Mouse (Mus musculus) layer of hippocampus, adult 8-10 months (tissue): ENCODE measurements around the gene Pan2. TPM values are rescaled to one million over a fixed set of nuclear protein-coding genes. Genes with fewer than 3 reads are reported as not detected.

Source experiments
- DNase-seq, 2 experiments: peaks; one replicate each; pipeline ENCODE4 v3.0.0; 2022; ENCODE audit warnings: low spot score in 2 of 2
- total RNA-seq, 4 experiments: library from RNA; stranded (reverse); gene quantifications; 2 replicates each; pipeline ENCODE4 v1.2.4; 2022

The Pan2 gene
- total RNA-seq, 4 experiments from 2014 or later: 14.6 to 16.3 (median 15.5) TPM

DNA sequence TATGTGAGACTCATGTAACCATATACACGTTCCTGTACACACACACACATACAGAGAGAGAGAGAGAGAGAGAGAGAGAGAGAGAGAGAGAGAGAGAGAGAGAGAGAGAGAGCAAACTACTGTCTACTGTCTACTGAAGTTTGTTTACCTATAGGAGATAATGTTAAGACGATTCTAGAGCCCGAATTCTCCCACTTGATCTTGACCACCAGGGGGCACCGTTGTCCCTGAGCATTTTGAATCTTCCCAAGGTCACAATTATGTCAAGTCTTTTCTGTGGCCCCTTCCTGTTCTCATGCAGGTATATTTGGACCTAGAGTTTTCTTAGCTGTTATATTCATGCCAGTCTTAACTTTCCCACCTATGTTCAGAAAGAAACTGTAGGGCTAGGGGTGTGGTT lies 32.4 kb downstream of the Pan2 start:
- peak in 1 of 2 experiments; percentile 68 for DNase-seq

DNA sequence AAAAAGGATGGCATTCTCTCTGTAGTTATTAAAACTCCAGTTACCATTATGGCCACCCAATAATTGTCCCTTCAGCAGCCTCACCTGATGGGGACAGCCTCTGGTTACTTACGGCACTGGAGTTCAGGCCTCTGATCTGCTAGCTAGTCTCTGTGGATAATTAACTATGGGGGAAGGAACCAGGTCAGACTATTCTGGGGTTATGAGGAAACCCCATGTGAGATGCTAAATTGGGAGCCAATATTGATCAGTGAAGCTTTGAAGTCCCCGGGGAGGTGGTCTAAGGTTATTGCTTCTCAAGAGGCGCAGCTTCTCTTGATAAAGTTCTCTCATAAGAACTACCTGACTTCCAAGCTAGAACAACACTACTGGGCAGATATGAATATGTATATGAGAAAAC lies 33.1 kb downstream of the Pan2 start:
- DNase-seq: no peak

DNA sequence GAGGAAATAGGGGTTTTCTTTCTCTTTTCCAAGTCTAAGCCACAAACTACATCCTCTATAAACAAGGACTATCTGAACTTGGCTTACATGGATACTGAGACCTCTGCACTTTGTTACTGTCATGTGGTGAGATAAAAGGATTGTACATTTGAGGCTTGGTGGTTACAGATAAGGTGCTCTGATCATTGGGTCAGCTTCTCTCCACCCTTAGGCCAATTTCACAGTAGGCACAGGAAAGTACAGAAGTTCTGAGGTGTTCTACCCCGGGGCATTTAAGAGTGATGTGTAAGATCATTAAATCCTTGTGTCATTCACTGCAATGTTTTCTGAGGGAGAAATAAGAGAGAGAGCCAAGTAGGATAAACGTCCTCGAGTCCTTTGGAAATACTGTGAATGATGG lies 33.5 kb downstream of the Pan2 start:
- DNase-seq: no peak

DNA sequence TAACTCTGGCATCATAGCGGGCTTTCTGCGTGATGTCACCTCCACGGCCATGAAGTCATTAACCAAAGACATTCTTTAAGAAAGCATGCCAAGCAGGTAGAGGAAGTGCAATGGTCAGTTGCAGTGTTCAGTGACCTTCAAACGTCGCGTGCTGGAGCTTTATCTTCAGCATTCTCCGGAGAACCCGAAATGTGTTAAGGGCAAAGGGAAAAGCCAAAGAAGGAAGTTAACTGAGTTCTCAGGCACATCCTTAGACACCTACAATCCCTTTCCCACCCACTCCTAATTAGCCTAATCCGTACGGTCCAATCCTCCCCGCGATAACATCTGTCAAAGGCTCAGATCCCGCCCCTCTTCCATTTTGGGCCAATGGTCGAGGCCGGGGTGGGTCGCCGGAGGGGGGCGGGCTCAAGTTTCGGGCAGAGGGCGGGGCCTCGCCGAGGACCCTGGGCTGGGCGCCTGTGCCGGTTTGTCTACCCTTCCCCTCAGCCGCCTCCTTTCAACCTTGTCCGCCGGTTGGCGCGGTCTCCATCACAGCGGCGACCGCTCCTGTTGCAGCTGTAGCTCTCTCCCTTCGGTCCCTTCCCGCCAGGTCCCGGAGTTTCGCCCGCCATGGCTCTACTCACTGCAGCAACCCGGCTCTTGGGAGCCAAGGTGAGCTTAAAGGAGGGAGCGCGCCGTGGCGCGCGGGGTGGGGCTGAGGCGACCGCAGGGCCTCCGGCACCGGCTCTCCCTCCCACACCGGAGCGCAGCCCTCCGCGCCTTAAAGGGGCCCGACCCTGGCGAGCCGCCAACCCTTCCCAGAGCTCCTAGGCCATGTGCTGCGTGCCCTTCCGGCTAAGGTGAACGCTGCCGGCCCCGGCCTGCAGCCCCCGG lies 34.4 kb downstream of the Pan2 start, which contains the start of gene Cs:
Cs (plus strand) TSS at position 429 of the 876 bp plus-strand sequence.
- peak; percentile 94 to 95 for DNase-seq

DNA sequence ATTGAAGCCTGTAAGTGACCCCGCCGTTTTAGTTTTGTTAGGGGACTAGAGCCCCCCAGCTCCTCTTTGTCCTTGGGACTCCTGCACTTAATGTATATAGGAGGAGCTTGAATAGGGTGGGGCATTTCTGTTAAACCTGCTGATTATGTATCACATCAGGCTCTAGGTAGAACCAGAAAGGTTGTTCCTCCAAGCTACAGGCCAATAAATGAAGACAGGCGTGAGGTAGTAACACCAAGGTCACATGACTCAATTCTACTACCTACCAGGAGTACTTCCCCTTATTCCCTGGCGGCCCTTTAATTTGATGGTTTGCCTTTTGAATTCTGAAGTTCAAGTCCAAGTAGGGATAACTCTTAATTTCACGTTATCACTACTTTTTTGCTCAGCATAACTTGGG lies 35.3 kb downstream of the Pan2 start:
- no peak for DNase-seq

DNA sequence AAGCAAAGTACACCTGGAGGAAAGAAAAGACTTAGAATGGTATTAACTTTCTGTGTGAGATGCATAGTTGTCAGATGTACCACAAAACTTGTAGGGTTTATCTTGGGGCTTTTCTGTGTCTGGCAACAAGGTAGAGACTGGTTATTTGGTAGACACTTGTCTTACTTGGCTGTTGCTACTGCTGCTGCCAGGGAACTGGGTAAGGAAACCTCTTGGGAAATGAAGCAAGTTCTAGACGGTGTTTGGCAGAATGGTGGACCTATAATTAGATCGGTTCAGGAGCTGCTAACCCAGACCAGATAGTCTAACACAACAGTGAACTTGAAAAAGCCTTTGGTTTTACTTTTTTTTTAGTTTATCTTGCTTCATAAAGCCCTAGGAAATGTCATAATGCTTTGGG lies 35.8 kb downstream of the Pan2 start:
- no peak for DNase-seq

DNA sequence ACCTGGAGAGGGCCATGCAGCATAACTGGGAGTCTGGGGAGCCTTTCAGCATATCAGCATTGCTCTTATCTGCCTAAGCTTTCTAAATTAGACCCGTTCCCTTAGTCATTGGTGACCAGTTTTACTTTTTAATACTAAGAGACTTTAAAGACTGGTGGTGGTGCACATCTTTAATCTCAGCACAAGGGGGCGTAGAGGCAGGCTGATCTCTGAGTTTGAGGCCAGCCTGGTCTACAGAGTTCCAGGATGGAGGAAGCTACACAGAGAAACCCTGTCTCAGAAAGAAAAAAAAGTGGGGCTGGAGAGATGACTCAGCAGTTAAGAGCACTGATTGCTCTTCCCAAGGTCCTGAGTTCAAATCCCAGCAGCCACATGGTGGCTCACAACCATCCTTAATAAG lies 37.1 kb downstream of the Pan2 start:
- no peak for DNase-seq

DNA sequence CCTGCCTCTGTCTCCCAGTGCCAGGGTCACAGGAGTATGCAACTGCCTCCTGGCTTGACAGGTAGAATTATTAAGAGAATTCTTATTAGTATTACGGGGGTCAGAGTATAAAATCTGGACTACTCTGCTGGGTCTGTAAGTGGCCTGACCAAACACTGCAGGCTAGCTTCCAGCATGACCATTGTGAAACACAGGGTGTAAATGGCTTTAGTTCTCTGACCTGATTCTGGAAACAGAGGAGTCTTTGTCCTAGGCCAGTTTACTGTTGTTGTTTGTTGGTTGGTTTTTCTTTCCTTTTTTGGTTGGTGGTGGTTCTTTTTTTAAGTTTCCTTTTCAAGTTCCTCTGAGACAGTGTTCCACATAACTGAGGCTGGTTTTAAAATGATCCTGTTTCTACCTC lies 40.3 kb downstream of the Pan2 start:
- DNase-seq: no peak

DNA sequence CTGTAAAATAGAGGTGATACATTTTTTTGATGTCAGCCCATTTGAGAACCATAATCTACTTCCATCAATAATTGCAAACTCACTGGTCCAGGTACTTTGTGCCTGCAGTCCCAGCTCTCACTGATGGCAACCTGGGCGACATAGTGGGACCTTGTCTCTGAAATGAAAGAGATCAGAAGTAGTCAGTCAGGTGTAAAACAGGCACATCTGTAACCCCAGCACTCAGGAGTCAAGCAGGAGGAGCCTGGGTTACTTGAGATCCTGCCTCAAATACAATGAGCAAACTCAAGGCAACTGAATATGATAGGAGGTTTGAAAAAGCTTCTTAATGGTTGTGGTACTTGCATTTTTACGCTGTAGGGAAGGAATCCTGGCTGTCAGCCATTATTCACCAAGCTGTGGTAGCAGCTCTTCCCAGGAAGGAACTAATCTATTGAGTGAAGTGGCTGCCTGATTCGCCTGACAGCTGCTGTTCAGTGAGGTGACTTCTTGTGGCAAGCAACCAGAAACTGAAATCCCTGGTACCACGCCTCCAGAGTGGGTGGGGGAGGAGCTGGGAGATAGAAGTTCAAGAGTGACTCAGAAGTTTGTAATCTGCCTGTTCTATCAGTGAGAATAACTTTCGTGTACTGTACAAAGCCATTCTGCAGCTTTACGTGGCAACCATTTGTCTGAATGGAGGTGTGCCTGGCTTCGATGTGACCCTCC lies 41.6 kb downstream of the Pan2 start:
- peak; percentile 62 to 67 for DNase-seq

DNA sequence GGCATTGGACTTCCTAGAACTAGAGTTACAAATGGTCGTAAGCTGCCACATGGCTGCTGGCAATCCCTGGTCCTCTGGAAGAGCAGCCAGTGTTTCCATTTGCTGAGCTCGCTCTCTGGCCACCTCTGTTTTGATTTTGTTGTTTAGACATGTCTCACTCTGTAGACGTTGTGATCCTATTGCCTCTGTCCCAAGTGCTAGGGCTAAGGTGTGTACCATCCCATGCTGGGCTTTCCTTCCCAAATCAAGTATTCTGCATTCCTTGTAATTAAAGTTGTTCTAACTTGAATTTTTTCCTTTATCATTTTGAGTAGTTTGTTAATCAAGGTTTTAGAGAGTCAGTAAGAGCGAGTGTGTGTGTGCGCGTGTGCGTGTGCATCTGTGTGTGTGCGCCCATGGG lies 44.4 kb downstream of the Pan2 start:
- no peak for DNase-seq

DNA sequence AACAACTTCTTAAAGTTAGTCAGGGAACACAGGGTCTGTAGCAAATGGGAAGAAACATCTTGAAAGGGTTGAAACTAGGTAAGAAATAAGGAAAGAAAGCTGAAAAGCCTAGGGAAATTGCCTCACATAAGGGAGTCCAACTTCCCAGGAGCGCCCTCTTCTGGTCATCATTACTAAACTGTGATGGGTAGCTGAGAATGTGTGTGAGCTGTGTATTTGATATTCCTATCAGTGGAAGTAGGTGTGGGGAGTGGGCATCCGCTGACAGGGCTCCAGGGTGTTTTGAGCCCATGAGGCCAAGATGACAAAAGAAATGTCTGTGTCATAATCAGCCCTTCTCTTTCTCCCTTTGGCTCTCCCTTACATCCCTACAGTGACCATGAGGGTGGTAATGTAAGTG lies 55.7 kb downstream of the Pan2 start:
- peak in 1 of 2 experiments; percentile 45 for DNase-seq

DNA sequence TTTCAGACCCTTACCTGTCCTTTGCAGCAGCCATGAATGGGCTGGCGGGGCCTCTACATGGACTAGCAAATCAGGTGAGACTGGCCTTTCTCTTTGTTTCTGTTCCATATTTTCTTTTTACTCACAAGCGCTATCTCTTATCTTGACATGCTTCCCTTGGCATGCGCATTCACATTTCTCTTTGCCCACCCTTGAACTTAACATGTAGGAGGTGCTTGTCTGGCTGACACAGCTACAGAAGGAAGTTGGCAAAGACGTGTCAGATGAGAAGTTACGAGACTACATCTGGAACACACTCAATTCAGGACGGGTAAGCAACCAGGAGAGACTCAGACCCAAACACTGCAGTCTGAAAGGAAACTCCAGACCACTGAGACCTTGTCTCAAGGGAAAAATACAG lies 56.1 kb downstream of the Pan2 start:
- DNase-seq: no peak

DNA sequence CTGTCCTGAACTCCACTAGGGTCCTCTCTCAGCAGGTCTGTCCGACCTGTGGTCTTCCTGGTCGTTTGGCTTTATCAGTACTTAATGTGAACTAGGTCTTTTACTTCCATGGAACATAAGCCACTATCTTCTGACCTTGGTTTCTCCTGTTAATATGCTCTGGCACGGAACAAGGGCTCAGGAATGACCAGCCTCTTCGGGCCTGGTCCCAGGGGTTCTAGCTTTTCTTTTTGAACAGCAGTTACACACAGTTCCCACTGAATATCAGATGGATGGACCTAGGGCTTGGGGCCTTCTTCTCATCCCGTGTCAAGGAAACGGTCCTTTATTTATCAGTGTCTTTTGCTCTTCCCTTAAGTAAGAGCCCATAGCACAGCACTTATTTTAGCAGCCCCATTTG lies 58.7 kb downstream of the Pan2 start:
- no peak for DNase-seq

DNA sequence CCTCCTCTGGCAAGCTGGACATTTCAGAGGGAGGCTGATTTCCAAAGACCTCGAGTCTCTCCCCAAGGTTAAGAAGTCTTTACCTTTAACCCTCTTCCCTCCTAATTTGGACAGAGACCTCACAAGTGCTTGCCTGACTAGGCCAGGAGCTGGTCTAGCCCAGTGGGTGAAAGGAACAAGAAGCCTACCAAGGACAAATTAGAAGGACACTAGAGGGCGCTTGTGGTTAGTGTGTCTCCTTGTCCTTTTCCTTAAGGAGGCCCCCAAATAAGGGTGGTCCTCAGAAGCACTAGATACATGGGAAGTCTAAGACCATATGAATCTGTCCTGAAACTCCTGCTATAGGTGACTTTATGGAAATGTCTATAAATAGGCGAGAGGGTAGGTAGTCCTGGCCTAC lies 59.4 kb downstream of the Pan2 start:
- DNase-seq: no peak

DNA sequence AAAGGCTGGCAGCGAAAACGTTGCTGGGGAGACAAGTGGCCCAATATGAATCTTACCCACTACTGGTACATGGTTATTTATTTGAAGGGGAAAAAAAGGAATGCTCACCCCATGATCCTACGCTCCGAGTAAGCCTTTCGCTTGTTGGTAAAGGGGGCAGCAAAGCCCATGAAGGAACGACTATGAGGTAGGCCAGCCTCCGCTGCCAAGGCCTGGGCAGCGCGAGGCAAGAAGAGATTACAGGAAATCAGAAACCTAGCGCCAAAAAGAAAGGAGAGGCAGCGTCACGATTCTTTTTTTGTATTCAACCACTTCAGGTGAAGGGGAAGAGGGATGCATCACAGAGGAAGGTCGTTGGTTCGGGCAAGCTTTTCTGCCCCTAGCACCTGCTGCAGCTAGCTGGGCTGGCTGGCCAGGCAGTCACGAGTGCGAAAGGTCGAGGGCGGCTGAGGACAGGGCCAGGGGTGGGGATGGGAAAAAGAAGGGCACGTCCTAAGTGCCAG lies 64.8 kb downstream of the Pan2 start:
- DNase-seq: no peak

DNA sequence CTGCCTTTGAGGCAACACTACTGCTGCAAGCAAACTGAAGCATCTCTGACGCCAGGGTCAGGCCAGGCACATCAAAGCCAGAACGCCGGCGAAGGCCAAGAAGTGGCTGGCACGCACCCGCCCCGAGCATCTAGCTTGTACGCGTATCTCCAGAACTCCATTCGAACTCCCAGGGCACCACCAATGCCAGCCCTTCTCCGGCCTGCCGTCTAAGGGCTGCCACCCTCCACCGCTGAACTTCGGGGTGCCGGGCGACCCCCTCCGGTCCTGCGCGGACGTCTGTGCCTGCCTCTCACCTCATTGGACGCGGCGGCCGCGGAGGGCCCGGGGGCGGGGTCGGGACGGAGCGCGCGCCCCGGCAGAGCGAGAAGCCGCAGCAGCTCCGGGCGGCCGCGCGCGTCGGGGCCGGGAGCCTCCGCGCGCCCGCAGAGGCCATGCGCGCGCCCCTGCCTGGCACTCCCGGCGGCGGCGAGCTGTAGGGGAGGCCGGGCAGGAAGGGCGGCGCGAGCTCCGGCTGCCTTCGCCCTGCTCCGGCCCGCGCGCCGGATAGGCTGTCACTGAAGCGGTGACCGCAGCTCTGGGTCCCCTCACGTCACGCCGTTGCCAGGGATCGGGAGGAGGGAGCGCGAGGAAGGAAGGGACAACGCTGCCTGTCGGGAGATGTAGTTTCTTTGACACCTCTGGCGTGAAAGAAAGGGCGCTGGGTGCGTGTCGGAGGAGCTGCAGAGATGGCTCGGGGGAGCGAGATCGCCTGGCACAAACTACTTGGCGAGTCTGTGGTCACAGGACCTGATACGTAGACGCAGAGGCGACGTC lies 65.5 kb downstream of the Pan2 start, which contains the start of gene Coq10a:
Coq10a (minus strand) TSS at position 596 of the 816 bp plus-strand sequence.
- peak; percentile 92 to 94 for DNase-seq

DNA sequence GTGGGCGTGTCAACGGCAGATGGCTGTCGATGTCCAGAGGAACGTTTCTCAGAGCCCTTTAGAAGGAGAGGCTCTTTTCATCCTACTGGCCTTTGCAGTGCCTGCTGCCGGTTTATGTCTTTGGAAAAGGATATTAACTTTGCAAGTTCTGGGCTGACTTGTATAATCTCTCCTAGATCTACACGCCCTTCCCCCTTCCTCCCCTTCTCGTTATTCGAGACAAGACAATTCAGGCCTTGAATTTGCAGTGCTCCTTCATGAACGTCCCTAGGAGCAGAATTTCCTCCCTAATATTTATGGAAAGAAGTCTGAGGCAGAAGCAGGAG lies 66.0 kb downstream of the Pan2 start:
- no peak for DNase-seq

DNA sequence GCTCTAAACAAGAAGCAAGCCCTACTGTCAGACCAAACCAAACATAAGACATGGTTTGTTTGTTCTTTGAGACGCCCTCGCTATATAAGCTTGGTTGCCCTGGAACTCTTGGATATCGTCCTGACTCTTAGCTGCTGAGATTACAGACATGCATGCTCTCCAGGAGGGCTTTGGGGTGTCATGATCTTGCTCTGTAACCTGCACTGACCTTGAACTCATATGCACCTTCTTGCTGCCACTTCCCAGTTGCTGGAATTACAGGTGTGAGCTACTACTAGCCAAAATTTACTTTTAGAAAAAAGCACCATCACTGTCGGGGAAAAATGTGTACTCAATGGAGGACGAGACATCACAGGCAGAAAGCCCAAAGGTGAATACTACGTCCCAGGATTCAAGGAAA lies 66.5 kb downstream of the Pan2 start:
- no peak for DNase-seq

DNA sequence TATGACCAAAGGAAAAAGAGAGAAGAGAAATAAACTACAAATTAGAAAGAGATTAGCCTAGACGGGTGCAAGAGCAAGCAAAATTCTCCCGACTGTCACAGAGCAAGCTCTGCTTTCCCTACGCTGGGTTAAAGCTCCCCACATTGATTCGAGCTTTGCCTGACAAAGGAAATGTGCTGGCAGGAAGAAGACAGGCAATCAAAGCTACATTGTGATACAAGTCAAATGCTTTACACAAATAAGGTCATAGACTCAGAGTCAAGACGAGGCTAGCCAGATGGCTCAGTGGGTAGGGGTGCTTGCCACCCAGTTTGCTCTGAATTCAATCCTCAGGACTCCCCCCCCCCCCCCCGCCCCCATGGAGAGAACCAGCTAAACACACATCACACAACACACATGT lies 66.9 kb downstream of the Pan2 start:
- DNase-seq: no peak

DNA sequence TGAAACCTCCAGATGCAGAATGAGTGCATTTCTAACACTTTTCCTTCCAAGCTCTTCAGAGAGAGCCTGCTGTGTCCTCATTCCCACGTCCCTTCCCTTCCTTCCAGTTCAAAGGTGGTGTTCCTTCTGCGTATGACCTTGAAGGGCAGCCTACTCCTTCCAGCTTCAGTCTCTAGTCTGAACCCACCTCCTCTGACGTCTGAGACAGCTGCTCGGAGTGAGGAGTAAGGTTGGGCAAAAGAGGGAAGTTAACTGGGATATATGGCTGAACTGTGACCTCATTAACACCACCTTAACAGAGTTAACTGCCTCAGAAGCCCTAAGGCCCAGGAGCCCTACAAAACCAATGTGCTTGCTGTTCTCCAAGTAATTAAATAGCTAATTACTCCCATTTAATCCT lies 67.5 kb downstream of the Pan2 start:
- DNase-seq: no peak
